ENCODE assay signal across 8 mouse cellular contexts in the genomic region with DNA sequence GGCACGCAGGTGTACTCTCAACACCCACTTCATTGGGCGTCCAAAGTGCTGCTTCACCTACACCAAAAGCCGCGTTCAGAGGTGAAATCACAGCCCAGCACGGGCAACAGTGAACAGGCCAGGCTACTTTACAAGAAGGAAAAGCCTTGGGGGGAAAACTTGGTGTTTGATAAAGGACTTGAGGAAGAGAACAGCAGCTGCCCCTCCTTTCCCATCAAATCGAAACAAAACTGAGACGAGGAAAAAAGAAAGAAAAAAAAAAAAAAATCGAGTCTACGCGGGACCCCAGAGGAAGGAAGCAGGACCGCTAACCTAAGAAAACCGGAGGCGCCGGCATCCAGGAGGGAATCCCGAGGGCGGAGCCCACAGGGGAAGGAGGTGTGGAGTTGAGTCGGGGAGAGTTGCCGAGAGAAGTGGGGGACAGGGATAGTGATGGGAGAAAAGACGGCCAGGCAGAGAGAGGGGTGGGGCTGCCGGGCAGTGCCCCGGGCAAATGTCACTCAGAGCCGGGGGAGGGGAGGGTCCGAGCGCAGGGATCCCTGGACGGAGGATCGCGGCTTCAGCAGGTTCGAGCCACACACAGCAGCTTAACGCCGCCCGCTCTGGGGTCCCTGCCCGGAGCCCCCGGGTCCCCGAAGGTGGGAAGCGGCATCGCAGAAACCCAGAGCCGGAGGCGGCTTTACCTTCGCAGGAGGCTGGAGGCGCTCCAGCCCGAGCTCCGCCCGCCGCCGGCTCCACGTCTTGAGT. TPM values are rescaled to one million over a fixed set of nuclear protein-coding genes. Genes with fewer than 3 reads are reported as not detected.
DNase-seq lines count a peak whose midpoint lies in the region; ATAC-seq and TF ChIP-seq lines count a peak whose summit lies in the region.

No protein-coding gene starts in this region.

- WGBS in liver, embryonic 11.5 days: under 1% methylated on average over 42 of the region's 46 CpGs

- no peaks in the 10 kb centered on the region for H3K36me3 ChIP-seq in liver, embryonic 11.5 days (ENCODE audit: control insufficient read depth, insufficient read depth, low read length)

- peaks cover 10% of the 10 kb centered on the region for H3K4me1 ChIP-seq in embryonic fibroblast, embryonic 13.5 days (ENCODE audit: control insufficient read depth, insufficient read depth, low read length)
- H3K4me1 ChIP-seq in liver, embryonic 11.5 days (replicated peaks; ENCODE audit: control insufficient read depth, insufficient read depth, low read length): peaks cover 9% of the 10 kb centered on the region

- DNase-seq in left cerebral cortex, adult 2 months (ENCODE audit: extremely low spot score in 1 of 2, low spot score in 2 of 2): peak in 1 of 2 experiments; percentile 26
- DNase-seq in left cerebral cortex, adult 8-10 months (ENCODE audit: low spot score in 2 of 2): no peak
- peak; percentile 86 for DNase-seq in R1 (ENCODE audit: low read depth, low spot score)
- peak; percentile 60 for DNase-seq in induced T-regulatory cell, adult 2 months (ENCODE audit: low read depth)
- no peak for DNase-seq in liver, embryonic 11.5 days (ENCODE audit: low spot score)
- peak; percentile 19 for DNase-seq in neural tube, embryonic 10.5 days (ENCODE audit: extremely low spot score, low spot score)
- DNase-seq in natural killer cell, adult 2 months (ENCODE audit: low spot score in 2 of 2): no peak

- H3K27ac ChIP-seq in left cerebral cortex, adult 2 months: peak overlapping the region; percentile 96
- peak overlapping the region; percentile 38 for H3K27ac ChIP-seq in embryonic fibroblast, embryonic 13.5 days (ENCODE audit: insufficient read depth, low read length)
- peak overlapping the region; percentile 72 for H3K27ac ChIP-seq in liver, embryonic 11.5 days (ENCODE audit: low read depth, low read length)

- H3K9me3 ChIP-seq in liver, embryonic 11.5 days (ENCODE audit: control insufficient read depth, low read length): no peaks in the 10 kb centered on the region

- TF ChIP-seq POLR2A in embryonic fibroblast, embryonic 13.5 days (IDR thresholded peaks at IDR 0.05; ENCODE audit: low read depth, low read length): peak; percentile 26; the same call in 1 of the 2 replicates

- ATAC-seq in liver, embryonic 11.5 days (replicated peaks; ENCODE audit: low FRiP score): peak; percentile 61

- no peaks in the 10 kb centered on the region for H3K27me3 ChIP-seq in liver, embryonic 11.5 days (replicated peaks; ENCODE audit: control insufficient read depth, insufficient read depth, low read length)

- peak overlapping the region; percentile 75 for H3K4me2 ChIP-seq in liver, embryonic 11.5 days

- no peak for TF ChIP-seq CTCF in left cerebral cortex, adult 2 months (IDR thresholded peaks at IDR 0.05)
- no peak for TF ChIP-seq CTCF in embryonic fibroblast, embryonic 13.5 days (IDR thresholded peaks at IDR 0.05; ENCODE audit: borderline replicate concordance, insufficient read depth, low read length)

- intact Hi-C loops in left cerebral cortex, adult 2 months (cut with DNase I): no loop called here

- H3K9ac ChIP-seq in liver, embryonic 11.5 days (ENCODE audit: low read depth, low read length): peak overlapping the region; percentile 87

- peak overlapping the region; percentile 99 for H3K4me3 ChIP-seq in left cerebral cortex, adult 2 months
- H3K4me3 ChIP-seq in embryonic fibroblast, embryonic 13.5 days (ENCODE audit: insufficient read depth, low read length): peak overlapping the region; percentile 96
- peak overlapping the region; percentile 95 for H3K4me3 ChIP-seq in liver, embryonic 11.5 days (ENCODE audit: low read depth, low read length)

RNA-seq across cellular contexts. Expression of gene Dnajc13, which starts 0.5 kb away (rescaled TPM):
- 10 to 100 TPM; 73.4 to 76.2 TPM for total RNA-seq in left cerebral cortex, adult 2 months (2021)
- total RNA-seq in left cerebral cortex, adult 8-10 months (2022): 10 to 100 TPM; 60.9 to 76.9 (median 70.3) TPM
- polyA plus RNA-seq in embryonic fibroblast, embryonic 13.5 days (2011; ENCODE audit: insufficient read length, low read depth, missing spikeins): 107 and 109 TPM in 2 replicates
- 20.6 and 22.6 TPM in 2 replicates for polyA plus RNA-seq in liver, embryonic 11.5 days (2014; fragmentation: Nextera tagmentation; extraction: Ambion mirVana)

Comparison
In these comparisons a context has a peak if more than half of its experiments do, and no peak if none do; other contexts are left out.
1. DNase-seq: peak in R1 (single experiment), induced T-regulatory cell, adult 2 months (single experiment) and neural tube, embryonic 10.5 days (single experiment); none in left cerebral cortex, adult 8-10 months (0 of 2), liver, embryonic 11.5 days (single experiment) and natural killer cell, adult 2 months (0 of 2).
2. H3K27ac ChIP-seq: peak in every context shown above with its lines; median percentile 96 in left cerebral cortex, adult 2 months; 72 in liver, embryonic 11.5 days; 38 in embryonic fibroblast, embryonic 13.5 days.
3. Peak in every context shown above with its lines, with median percentiles within 50 percentile points of each other: H3K4me3 ChIP-seq.